Mouse (Mus musculus) inflammation-experienced regulatory T-cells, adult 6 months (primary cell): ENCODE results near the gene Olfr1192-ps1. TPM values are rescaled to one million over a fixed set of nuclear protein-coding genes. Genes with fewer than 3 reads are reported as not detected.
"Not testable (repeated sequence)": the region's sequence is repeated elsewhere in the genome, so short reads cannot be mapped to it uniquely, and the experiment has no call there.

Experiments used
- ATAC-seq: one replicate; pipeline ENCODE4 v1.8.0; 2017
- polyA plus RNA-seq, 3 experiments: library from polyadenylated mRNA; unstranded; fragments of 100-300 nt; shearing (Covaris generic); gene quantifications; one replicate each; pipeline ENCODE4 v1.2.1; 2017

Olfr1192-ps1 gene
- under 1 TPM in 1 of 3 experiments, not detected in 2; 0.08 TPM for polyA plus RNA-seq

DNA sequence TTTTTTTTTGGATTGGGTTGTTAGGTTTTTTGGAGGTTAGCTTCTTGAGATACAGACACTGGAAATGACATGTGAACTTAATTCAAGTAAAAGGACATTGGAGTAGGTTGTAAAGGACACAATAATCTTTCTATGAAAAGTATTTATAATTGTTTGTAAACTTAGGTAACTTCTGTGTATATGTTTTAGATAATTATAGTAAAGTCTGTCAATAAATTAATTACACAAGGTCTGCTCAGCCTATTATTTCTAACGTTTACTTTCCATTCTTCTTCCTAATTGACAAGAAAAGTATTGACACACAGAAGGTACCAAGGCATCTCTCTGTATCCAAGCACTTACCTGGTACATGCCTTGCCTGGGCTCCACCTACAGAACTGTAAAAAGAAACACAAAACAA, at the start of gene Olfr1192-ps1:
Gene Olfr1192-ps1, plus strand, starts transcription at position 301 of the 400 bp plus-strand sequence.
- no peak for ATAC-seq

GRCm38 (mm10) chr2:88640242-88640641, 8.1 kb upstream of the Olfr1192-ps1 start, which contains the start of gene Olfr1191-ps1:
Olfr1191-ps1 (plus strand) TSS chr2:88640542.
- not testable (repeated sequence) for ATAC-seq

GRCm38 (mm10) chr2:88675328-88675727, 27.0 kb downstream of the Olfr1192-ps1 start, which contains the start of gene Olfr1193:
Olfr1193 (plus strand) TSS chr2:88675628.
- ATAC-seq = not testable (repeated sequence)

- no peak for ATAC-seq
These were observed 40.8 kb downstream of the Olfr1192-ps1 start, which contains the start of gene Olfr1195 for GRCm38 (mm10) chr2:88689087-88689486. Olfr1195 (minus strand) TSS chr2:88689187.

- no peak for ATAC-seq
These were observed 56.2 kb downstream of the Olfr1192-ps1 start, which contains the start of gene Olfr1196 for GRCm38 (mm10) chr2:88704497-88704896. Olfr1196 (minus strand) TSS chr2:88704597.

Other genes with a start within 250 kb of the Olfr1192-ps1 start
- not detected for gene Olfr1179, start 242.1 kb upstream of the Olfr1192-ps1 start, polyA plus RNA-seq
- gene Olfr1180, start 229.4 kb upstream of the Olfr1192-ps1 start, polyA plus RNA-seq = not detected
- not detected for gene Olfr1181, start 222.3 kb upstream of the Olfr1192-ps1 start, polyA plus RNA-seq
- not detected for gene Gm13757, start 199.4 kb upstream of the Olfr1192-ps1 start, polyA plus RNA-seq
- under 1 TPM in 1 of 3 experiments, not detected in 2; 0.13 TPM for gene Olfr1183, start 193.6 kb upstream of the Olfr1192-ps1 start, polyA plus RNA-seq
- not detected for gene Olfr1184, start 164.9 kb upstream of the Olfr1192-ps1 start, polyA plus RNA-seq
- not detected for gene Olfr1185-ps1, start 155.2 kb upstream of the Olfr1192-ps1 start, polyA plus RNA-seq
- not detected for gene Olfr1186, start 130.0 kb upstream of the Olfr1192-ps1 start, polyA plus RNA-seq
- gene Olfr1188, start 91.6 kb upstream of the Olfr1192-ps1 start, polyA plus RNA-seq = not detected
- not detected for gene Olfr1189, start 62.1 kb upstream of the Olfr1192-ps1 start, polyA plus RNA-seq
- gene Olfr1191-ps1, start 8.0 kb upstream of the Olfr1192-ps1 start, polyA plus RNA-seq = not detected
- not detected for gene Olfr1193, start 27.1 kb downstream of the Olfr1192-ps1 start, polyA plus RNA-seq
- gene Olfr1195, start 40.7 kb downstream of the Olfr1192-ps1 start, polyA plus RNA-seq = under 1 TPM in 1 of 3 experiments, not detected in 2; 0.14 TPM
- not detected for gene Olfr1196, start 56.1 kb downstream of the Olfr1192-ps1 start, polyA plus RNA-seq
- not detected for gene Olfr1197, start 83.9 kb downstream of the Olfr1192-ps1 start, polyA plus RNA-seq
- not detected for gene Olfr1198, start 102.9 kb downstream of the Olfr1192-ps1 start, polyA plus RNA-seq
- gene Olfr1199, start 112.0 kb downstream of the Olfr1192-ps1 start, polyA plus RNA-seq = not detected
- gene Olfr1200, start 122.0 kb downstream of the Olfr1192-ps1 start, polyA plus RNA-seq = not detected
- not detected for gene Olfr1201, start 144.5 kb downstream of the Olfr1192-ps1 start, polyA plus RNA-seq
- gene Olfr1202, start 166.0 kb downstream of the Olfr1192-ps1 start, polyA plus RNA-seq = not detected
- not detected for gene Olfr1205, start 181.2 kb downstream of the Olfr1192-ps1 start, polyA plus RNA-seq
- not detected for gene Olfr1204, start 200.8 kb downstream of the Olfr1192-ps1 start, polyA plus RNA-seq
- under 1 TPM in 1 of 3 experiments, not detected in 2; 0.62 TPM for gene Olfr1206, start 214.7 kb downstream of the Olfr1192-ps1 start, polyA plus RNA-seq